Mouse (Mus musculus): ENCODE data around the gene Zbtb20. TPM values are rescaled to one million over a fixed set of nuclear protein-coding genes. Genes with fewer than 3 reads are reported as not detected.

Gene Zbtb20
- polyA plus RNA-seq, 1 experiment, result 9.6 TPM

- Histone ChIP-seq H3K27me3 (ENCODE audit: control insufficient read depth, insufficient read depth, low read length) (no peaks in the 10 kb centered on the region), H3K4me1 (ENCODE audit: control insufficient read depth, insufficient read depth, insufficient read length, low read length) (no peaks in the 10 kb centered on the region), H3K27ac (ENCODE audit: insufficient read depth, low read depth, low read length) (no peak overlapping the region), H3K4me3 (ENCODE audit: low read depth, low read length) (no peak overlapping the region), H3K36me3 (ENCODE audit: control insufficient read depth, insufficient read depth, low read length) (no peaks in the 10 kb centered on the region)
- TF ChIP-seq POLR2A (IDR thresholded peaks at IDR 0.05; ENCODE audit: low read depth, low read length) (no peak), CTCF (IDR thresholded peaks at IDR 0.05; ENCODE audit: extremely low read depth, insufficient read length, insufficient replicate concordance, low read depth, low read length) (no peak)
- 73% methylated on average over 3 of the region's 3 CpGs for WGBS
These were observed 798.7 kb downstream of the Zbtb20 start for GRCm38 (mm10) chr16:43674400-43674799.

- no peak overlapping the region for H3K4me3 ChIP-seq (ENCODE audit: low read depth, low read length)
- TF ChIP-seq CTCF (IDR thresholded peaks at IDR 0.05; ENCODE audit: extremely low read depth, insufficient read length, insufficient replicate concordance, low read depth, low read length), result no peak
- no peak for TF ChIP-seq POLR2A (IDR thresholded peaks at IDR 0.05; ENCODE audit: low read depth, low read length)
- H3K4me1 ChIP-seq (ENCODE audit: control insufficient read depth, insufficient read depth, insufficient read length, low read length), result 0 out of 2 replicates have a peak, but pooled peaks cover 1% of the 10 kb centered on the region
- H3K27ac ChIP-seq (ENCODE audit: insufficient read depth, low read depth, low read length), result no peak overlapping the region
- H3K36me3 ChIP-seq (ENCODE audit: control insufficient read depth, insufficient read depth, low read length), result no peaks in the 10 kb centered on the region
- WGBS, result 75% methylated on average over 2 of the region's 2 CpGs
- no peaks in the 10 kb centered on the region for H3K27me3 ChIP-seq (ENCODE audit: control insufficient read depth, insufficient read depth, low read length)
These were observed 812.3 kb downstream of the Zbtb20 start for GRCm38 (mm10) chr16:43687968-43688367.

GRCm38 (mm10) chr16:43690211-43690690, 814.6 kb downstream of the Zbtb20 start:
- Histone ChIP-seq H3K4me3 (ENCODE audit: low read depth, low read length) (no peak overlapping the region; the same call in 1 of the 2 replicates), H3K27ac (ENCODE audit: insufficient read depth, low read depth, low read length) (peak overlapping the region; percentile 35; the same call in 1 of the 2 replicates), H3K27me3 (ENCODE audit: control insufficient read depth, insufficient read depth, low read length) (no peaks in the 10 kb centered on the region), H3K4me1 (ENCODE audit: control insufficient read depth, insufficient read depth, insufficient read length, low read length) (0 out of 2 replicates have a peak, but pooled peaks cover 1% of the 10 kb centered on the region), H3K36me3 (ENCODE audit: control insufficient read depth, insufficient read depth, low read length) (no peaks in the 10 kb centered on the region)
- 81% methylated on average over 3 of the region's 3 CpGs for WGBS
- no peak for TF ChIP-seq CTCF (IDR thresholded peaks at IDR 0.05; ENCODE audit: extremely low read depth, insufficient read length, insufficient replicate concordance, low read depth, low read length)

- TF ChIP-seq CTCF (IDR thresholded peaks at IDR 0.05; ENCODE audit: extremely low read depth, insufficient read length, insufficient replicate concordance, low read depth, low read length), result no peak
- TF ChIP-seq POLR2A (IDR thresholded peaks at IDR 0.05; ENCODE audit: low read depth, low read length), result no peak
- 70% methylated on average over 2 of the region's 2 CpGs for WGBS
- no peak overlapping the region for H3K4me3 ChIP-seq (ENCODE audit: low read depth, low read length)
- 0 out of 2 replicates have a peak, but pooled peaks cover 1% of the 10 kb centered on the region for H3K4me1 ChIP-seq (ENCODE audit: control insufficient read depth, insufficient read depth, insufficient read length, low read length)
- no peaks in the 10 kb centered on the region for H3K27me3 ChIP-seq (ENCODE audit: control insufficient read depth, insufficient read depth, low read length)
- no peak overlapping the region for H3K27ac ChIP-seq (ENCODE audit: insufficient read depth, low read depth, low read length)
- no peaks in the 10 kb centered on the region for H3K36me3 ChIP-seq (ENCODE audit: control insufficient read depth, insufficient read depth, low read length)
These were observed 815.2 kb downstream of the Zbtb20 start for GRCm38 (mm10) chr16:43690912-43691311.

GRCm38 (mm10) chr16:43691741-43692140, 816.1 kb downstream of the Zbtb20 start:
- Histone ChIP-seq H3K27ac (ENCODE audit: insufficient read depth, low read depth, low read length) (no peak overlapping the region), H3K4me3 (ENCODE audit: low read depth, low read length) (no peak overlapping the region), H3K27me3 (ENCODE audit: control insufficient read depth, insufficient read depth, low read length) (no peaks in the 10 kb centered on the region), H3K36me3 (ENCODE audit: control insufficient read depth, insufficient read depth, low read length) (no peaks in the 10 kb centered on the region), H3K4me1 (ENCODE audit: control insufficient read depth, insufficient read depth, insufficient read length, low read length) (0 out of 2 replicates have a peak, but pooled peaks cover 1% of the 10 kb centered on the region)
- 92% methylated on average over 5 of the region's 5 CpGs for WGBS
- TF ChIP-seq POLR2A (IDR thresholded peaks at IDR 0.05; ENCODE audit: low read depth, low read length) (no peak), CTCF (IDR thresholded peaks at IDR 0.05; ENCODE audit: extremely low read depth, insufficient read length, insufficient replicate concordance, low read depth, low read length) (no peak)

Measured in small intestine, adult 2 months (tissue).